Mouse (Mus musculus) urinary bladder, postnatal 36 days (tissue): Measurements from ENCODE around the gene Pla2g6.

Experiments used
- DNase-seq, 2 experiments: peaks; one replicate each; pipeline ENCODE4 v3.0.0; 2022; ENCODE audit warnings: low spot score in 2 of 2, mixed read lengths in 1 of 2

The Pla2g6 gene

GRCm38 (mm10) chr15:79350866-79351265 lies 22.7 kb upstream of the Pla2g6 start:
- no peak for DNase-seq

DNA sequence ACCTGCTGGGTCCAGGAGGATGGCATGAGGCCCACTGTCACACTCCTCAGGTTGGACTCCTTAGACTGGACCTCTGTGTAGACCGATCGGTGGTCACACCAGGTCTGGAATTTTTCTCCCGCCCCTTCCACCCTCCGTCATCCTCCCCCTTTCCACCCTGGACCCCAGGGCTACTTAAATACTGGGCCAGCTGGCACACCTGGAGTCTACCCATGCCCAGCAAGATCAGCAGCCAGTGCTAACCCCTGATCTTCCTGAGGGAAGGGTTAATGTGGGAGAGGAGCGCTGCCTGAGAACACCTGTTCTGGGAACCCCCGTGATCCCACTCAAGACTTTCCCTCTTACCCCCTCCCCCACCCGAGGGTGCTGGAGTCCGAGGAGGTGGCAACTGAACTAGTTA lies 20.5 kb upstream of the Pla2g6 start:
- no peak for DNase-seq

DNA sequence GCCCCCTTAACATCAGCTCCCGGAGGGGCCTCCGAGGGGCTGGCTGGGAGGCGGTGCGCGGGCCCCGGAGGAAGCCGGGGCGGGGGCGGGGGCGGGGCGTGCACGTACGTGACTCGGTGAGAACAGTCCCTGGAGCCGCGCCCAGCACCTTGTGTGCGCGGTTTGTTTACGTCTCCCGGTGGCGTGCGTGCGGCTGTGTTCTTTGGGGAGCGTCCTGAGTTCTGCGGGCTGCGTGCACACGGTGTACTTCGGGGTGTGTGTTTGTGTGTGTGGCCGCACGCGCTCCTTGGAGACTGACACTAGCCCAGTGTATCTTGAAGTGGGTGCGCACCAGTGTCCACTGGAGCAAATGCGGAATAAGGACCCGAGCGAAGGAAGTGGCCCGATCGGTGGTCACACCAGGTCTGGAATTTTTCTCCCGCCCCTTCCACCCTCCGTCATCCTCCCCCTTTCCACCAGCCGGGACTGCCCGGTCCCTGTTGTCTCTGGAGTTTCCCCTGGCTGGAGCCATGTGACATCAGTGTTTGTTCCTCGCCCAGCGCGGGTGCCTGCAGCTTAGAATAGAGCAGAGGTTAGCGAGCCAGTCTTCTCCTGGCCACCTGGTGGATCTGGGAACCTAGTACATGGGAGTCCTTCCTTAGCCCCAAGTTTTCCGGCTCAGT lies 19.8 kb upstream of the Pla2g6 start:
- peak; percentile 66 to 76 for DNase-seq

GRCm38 (mm10) chr15:79347165-79347844 lies 19.1 kb upstream of the Pla2g6 start:
- peak; percentile 85 to 89 for DNase-seq

- no peak for DNase-seq
Measured at GRCm38 (mm10) chr15:79346051-79346793, 18.0 kb upstream of the Pla2g6 start, which contains the start of gene Maff. Gene Maff (plus strand): TSS chr15:79346621.

GRCm38 (mm10) chr15:79344627-79345026 lies 16.4 kb upstream of the Pla2g6 start:
- no peak for DNase-seq

DNA sequence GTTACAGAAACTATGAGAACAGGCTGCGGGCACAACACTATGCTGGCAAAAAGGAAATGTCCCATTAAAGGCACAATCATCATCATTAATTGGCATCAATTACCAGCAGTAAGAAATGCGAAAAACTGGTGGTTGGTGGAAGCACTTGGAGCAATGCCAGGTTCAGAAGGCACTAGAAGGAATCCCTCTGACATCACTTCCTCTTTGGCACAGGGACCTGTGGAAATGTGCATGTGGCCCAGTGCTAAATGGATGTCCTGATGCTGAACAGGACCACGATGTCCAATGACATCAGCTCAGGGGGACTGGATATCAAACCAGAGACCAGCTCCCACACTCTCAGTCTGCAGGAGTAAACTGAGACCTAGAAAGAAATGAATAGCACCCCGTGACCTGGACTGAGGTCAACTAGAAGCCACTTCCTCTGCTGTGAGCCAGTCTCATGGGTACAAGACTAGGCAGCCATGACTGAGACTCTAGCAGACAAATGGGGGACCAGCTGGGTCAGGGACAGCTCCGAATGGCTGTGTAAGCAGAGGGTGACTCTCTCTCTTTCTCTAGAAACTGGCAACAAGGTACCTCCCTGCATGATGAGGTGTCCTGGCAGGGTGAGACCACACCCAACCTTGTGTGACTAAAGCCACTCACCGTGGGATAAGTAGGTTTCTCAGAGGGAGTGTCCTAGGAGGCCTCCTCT lies 14.6 kb upstream of the Pla2g6 start:
- DNase-seq = no peak

DNA sequence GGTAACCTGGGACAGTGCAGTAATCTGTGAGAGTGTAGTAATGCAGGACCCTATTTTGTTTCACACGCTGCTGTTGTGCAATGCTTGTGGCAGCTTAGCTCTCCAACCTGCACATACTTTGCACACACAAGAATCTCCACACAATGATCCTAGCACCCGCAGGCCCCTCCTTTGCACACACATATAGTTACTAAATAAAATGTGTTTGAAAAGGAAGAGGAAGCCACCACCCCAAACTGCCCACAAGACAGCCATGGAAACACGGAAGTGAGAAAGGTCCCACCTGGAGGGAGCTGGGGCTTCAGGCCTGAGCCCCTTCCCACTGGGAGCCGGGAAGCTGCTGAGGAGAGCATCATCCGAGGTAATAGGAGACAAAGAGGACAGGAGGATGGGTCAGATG lies 10.8 kb upstream of the Pla2g6 start:
- DNase-seq = no peak

DNA sequence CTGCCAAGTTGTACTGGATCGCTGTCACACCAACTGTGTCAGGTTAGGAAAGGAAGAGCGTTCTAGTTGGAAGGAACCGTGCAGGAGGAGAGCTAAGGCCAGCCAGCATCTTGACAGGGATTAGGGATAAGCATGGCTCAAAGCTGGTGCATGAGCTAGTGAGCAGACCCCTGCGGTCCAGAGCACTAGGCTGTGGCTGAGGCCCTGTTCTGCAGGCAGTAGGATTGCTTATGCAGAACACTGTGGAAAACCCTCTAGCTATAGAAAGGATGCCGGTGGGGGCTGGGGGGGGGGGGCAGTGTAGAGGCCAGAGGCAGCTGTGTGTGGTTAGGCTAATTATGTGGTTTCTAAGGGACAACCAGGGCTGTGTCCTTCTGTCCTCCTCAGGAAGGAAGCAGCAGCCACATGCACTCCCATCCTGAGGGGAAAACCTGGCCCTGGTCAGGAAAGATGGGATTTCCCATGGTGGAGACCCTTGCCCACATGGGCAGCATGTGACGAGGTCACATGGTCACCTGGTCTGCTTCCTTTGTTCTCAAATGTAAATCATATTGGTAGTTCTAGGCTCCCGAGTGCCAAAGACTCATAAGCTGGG lies 7.0 kb upstream of the Pla2g6 start:
- no peak for DNase-seq

DNA sequence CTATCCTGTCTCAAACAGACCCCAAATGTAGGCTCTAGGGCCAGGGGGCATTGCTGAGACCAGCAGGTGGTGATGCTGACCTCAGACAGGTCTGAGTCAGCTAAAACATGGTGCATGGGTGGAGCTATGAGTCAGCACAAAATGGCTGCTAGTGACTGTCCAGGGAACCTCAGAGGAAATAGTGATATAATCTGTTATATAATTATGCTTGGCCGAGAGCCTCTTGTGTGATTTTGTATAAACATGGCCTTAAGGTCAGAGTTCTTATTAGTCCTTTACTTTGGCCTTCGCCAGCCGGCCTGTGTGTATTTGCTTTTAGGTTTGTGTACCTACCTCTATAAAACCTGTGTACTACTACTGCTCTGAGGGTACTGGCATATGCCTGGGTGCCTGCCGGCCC lies 5.2 kb upstream of the Pla2g6 start:
- DNase-seq = peak in 1 of 2 experiments; percentile 43

- no peak for DNase-seq
Measured at GRCm38 (mm10) chr15:79330521-79330920, 2.3 kb upstream of the Pla2g6 start.

- DNase-seq = no peak
Measured at GRCm38 (mm10) chr15:79329979-79330363, 1.8 kb upstream of the Pla2g6 start.

GRCm38 (mm10) chr15:79329346-79329978 lies 1.3 kb upstream of the Pla2g6 start:
- DNase-seq = no peak

GRCm38 (mm10) chr15:79328939-79329275 lies 717 bp upstream of the Pla2g6 start:
- DNase-seq = no peak

DNA sequence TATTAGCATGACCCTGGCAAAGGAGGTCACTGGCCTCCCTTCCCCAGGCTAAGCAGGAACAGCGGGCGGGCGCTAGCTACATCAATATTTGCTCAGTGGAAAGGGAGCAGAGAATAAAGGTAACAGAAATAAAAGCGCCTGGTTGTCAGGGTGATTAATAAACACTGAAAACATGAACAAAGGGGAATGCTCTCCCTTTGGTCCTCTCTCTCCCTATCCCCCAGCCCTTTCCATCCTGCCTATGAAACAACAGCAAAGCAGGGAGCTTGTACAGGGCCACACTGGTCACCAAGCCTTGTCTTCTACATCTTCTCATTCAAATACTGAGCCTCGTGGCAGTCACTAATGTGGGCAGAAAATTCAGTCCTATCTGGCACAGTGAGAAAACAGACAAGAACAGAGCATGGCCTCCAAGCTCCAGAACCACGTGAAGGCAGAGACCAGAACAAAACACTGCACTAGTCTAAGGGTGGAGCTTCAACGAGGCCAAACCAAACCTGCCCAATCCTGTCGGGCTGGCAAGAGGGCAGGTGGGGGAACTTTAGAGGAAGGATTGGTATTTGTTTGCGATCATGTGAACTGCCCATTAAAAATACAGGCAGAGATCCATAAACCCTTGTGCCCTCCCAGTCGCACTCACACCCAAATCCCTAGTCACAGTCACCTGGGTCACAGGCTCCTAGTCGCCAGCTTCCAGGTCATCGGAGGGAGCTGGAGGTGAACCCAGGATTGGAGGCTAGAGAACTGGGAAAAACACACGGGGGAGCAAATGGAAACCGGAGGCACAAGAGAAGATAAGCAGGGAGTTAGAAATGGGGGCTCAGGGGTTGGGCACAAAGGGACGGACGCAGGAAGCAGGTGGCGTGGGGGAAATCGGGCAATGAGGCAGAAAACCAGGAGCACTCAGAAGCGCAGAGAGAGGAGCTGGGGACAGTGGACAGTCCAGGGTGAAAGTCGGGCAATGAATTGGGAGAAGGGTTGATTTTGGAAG lies 924 bp downstream of the Pla2g6 start:
- peak; percentile 61 to 72 for DNase-seq

GRCm38 (mm10) chr15:79326264-79326663 lies 1.9 kb downstream of the Pla2g6 start:
- no peak for DNase-seq

GRCm38 (mm10) chr15:79325742-79326141 lies 2.4 kb downstream of the Pla2g6 start:
- no peak for DNase-seq

DNA sequence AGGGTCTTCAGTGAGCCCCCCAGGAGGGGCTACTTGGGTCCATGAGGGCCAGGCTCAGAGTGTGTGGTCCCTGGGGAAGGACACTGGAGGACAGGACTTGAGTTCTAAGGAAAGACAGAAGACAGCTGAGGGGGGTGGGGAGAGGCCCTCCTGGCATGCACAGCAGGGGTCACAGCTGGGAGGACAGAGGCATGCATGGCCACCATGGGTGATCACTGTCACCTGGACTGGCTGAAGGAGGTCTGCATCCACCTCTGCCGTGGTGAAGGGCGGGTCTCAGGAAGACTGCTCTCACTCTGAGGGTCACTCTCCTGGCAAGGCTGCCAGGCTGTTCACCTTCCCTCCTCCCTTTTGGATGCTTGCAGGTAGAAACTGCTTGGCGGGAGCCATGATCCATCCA lies 3.8 kb downstream of the Pla2g6 start:
- DNase-seq = no peak

GRCm38 (mm10) chr15:79323791-79324155 lies 4.4 kb downstream of the Pla2g6 start:
- DNase-seq = no peak
